Mouse (Mus musculus): ENCODE measurements around the gene Foxp1. TPM values are rescaled to one million over a fixed set of nuclear protein-coding genes. Genes with fewer than 3 reads are reported as not detected.

Gene Foxp1
- polyA plus RNA-seq, 1 experiment = 129 TPM

- H3K36me3 ChIP-seq (ENCODE audit: control insufficient read depth, insufficient read depth, low read length) = 0 out of 2 replicates have a peak, but pooled peaks cover 4% of the 10 kb centered on the region
- TF ChIP-seq CTCF (IDR thresholded peaks at IDR 0.05; ENCODE audit: borderline replicate concordance, control insufficient read depth, extremely low read depth, insufficient read depth, low read length, poor library complexity) (no peak), POLR2A (IDR thresholded peaks at IDR 0.05; ENCODE audit: control insufficient read depth, extremely low read depth, insufficient read depth, low read length, poor library complexity) (no peak)
- peaks cover 8% of the 10 kb centered on the region for H3K4me1 ChIP-seq (replicated peaks; ENCODE audit: control insufficient read depth, insufficient read depth, low read length)
- no peak overlapping the region for H3K27ac ChIP-seq (ENCODE audit: control insufficient read depth, insufficient read depth, low read length)
- 93% methylated on average over 10 of the region's 10 CpGs for WGBS
- no peaks in the 10 kb centered on the region for H3K27me3 ChIP-seq (ENCODE audit: control insufficient read depth, insufficient read depth, low read length)
- no peak for DNase-seq
- H3K4me3 ChIP-seq (ENCODE audit: control insufficient read depth, insufficient read depth, low read length) = no peak overlapping the region
Observed at GRCm38 (mm10) chr6:99130758-99131410, 391.6 kb downstream of the Foxp1 start.

GRCm38 (mm10) chr6:99126717-99127116 is 395.8 kb downstream of the Foxp1 start:
- H3K36me3 ChIP-seq (ENCODE audit: control insufficient read depth, insufficient read depth, low read length) = no peaks in the 10 kb centered on the region
- TF ChIP-seq CTCF (IDR thresholded peaks at IDR 0.05; ENCODE audit: borderline replicate concordance, control insufficient read depth, extremely low read depth, insufficient read depth, low read length, poor library complexity) = no peak
- no peak for TF ChIP-seq POLR2A (IDR thresholded peaks at IDR 0.05; ENCODE audit: control insufficient read depth, extremely low read depth, insufficient read depth, low read length, poor library complexity)
- peaks cover 8% of the 10 kb centered on the region for H3K4me1 ChIP-seq (replicated peaks; ENCODE audit: control insufficient read depth, insufficient read depth, low read length)
- no peaks in the 10 kb centered on the region for H3K27me3 ChIP-seq (ENCODE audit: control insufficient read depth, insufficient read depth, low read length)
- H3K4me3 ChIP-seq (ENCODE audit: control insufficient read depth, insufficient read depth, low read length) = no peak overlapping the region
- H3K27ac ChIP-seq (ENCODE audit: control insufficient read depth, insufficient read depth, low read length) = no peak overlapping the region
- DNase-seq = no peak
- WGBS = 68% methylated on average over 9 of the region's 9 CpGs

GRCm38 (mm10) chr6:99120776-99121766 is 401.4 kb downstream of the Foxp1 start:
- WGBS = 97% methylated on average over 8 of the region's 8 CpGs
- TF ChIP-seq POLR2A (IDR thresholded peaks at IDR 0.05; ENCODE audit: control insufficient read depth, extremely low read depth, insufficient read depth, low read length, poor library complexity) = no peak
- no peak for TF ChIP-seq CTCF (IDR thresholded peaks at IDR 0.05; ENCODE audit: borderline replicate concordance, control insufficient read depth, extremely low read depth, insufficient read depth, low read length, poor library complexity)
- no peaks in the 10 kb centered on the region for H3K27me3 ChIP-seq (ENCODE audit: control insufficient read depth, insufficient read depth, low read length)
- H3K27ac ChIP-seq (ENCODE audit: control insufficient read depth, insufficient read depth, low read length) = no peak overlapping the region
- H3K4me1 ChIP-seq (replicated peaks; ENCODE audit: control insufficient read depth, insufficient read depth, low read length) = no peaks in the 10 kb centered on the region
- no peak overlapping the region for H3K4me3 ChIP-seq (ENCODE audit: control insufficient read depth, insufficient read depth, low read length)
- no peaks in the 10 kb centered on the region for H3K36me3 ChIP-seq (ENCODE audit: control insufficient read depth, insufficient read depth, low read length)
- DNase-seq = no peak

GRCm38 (mm10) chr6:99118534-99118933 is 404.0 kb downstream of the Foxp1 start:
- Histone ChIP-seq H3K4me3 (ENCODE audit: control insufficient read depth, insufficient read depth, low read length) (no peak overlapping the region), H3K27me3 (ENCODE audit: control insufficient read depth, insufficient read depth, low read length) (no peaks in the 10 kb centered on the region), H3K27ac (ENCODE audit: control insufficient read depth, insufficient read depth, low read length) (no peak overlapping the region), H3K4me1 (replicated peaks; ENCODE audit: control insufficient read depth, insufficient read depth, low read length) (no peaks in the 10 kb centered on the region), H3K36me3 (ENCODE audit: control insufficient read depth, insufficient read depth, low read length) (no peaks in the 10 kb centered on the region)
- TF ChIP-seq POLR2A (IDR thresholded peaks at IDR 0.05; ENCODE audit: control insufficient read depth, extremely low read depth, insufficient read depth, low read length, poor library complexity) = no peak
- TF ChIP-seq CTCF (IDR thresholded peaks at IDR 0.05; ENCODE audit: borderline replicate concordance, control insufficient read depth, extremely low read depth, insufficient read depth, low read length, poor library complexity) = no peak
- no peak for DNase-seq
- WGBS = 93% methylated on average over 4 of the region's 4 CpGs

- Histone ChIP-seq H3K4me1 (replicated peaks; ENCODE audit: control insufficient read depth, insufficient read depth, low read length) (no peaks in the 10 kb centered on the region), H3K36me3 (ENCODE audit: control insufficient read depth, insufficient read depth, low read length) (no peaks in the 10 kb centered on the region), H3K27me3 (ENCODE audit: control insufficient read depth, insufficient read depth, low read length) (no peaks in the 10 kb centered on the region), H3K27ac (ENCODE audit: control insufficient read depth, insufficient read depth, low read length) (no peak overlapping the region), H3K4me3 (ENCODE audit: control insufficient read depth, insufficient read depth, low read length) (no peak overlapping the region)
- WGBS = 94% methylated on average over 1 of the region's 1 CpGs
- no peak for DNase-seq
- TF ChIP-seq POLR2A (IDR thresholded peaks at IDR 0.05; ENCODE audit: control insufficient read depth, extremely low read depth, insufficient read depth, low read length, poor library complexity) (no peak), CTCF (IDR thresholded peaks at IDR 0.05; ENCODE audit: borderline replicate concordance, control insufficient read depth, extremely low read depth, insufficient read depth, low read length, poor library complexity) (no peak)
Observed at GRCm38 (mm10) chr6:99117411-99117810, 405.1 kb downstream of the Foxp1 start.

- Histone ChIP-seq H3K4me3 (ENCODE audit: control insufficient read depth, insufficient read depth, low read length) (no peak overlapping the region), H3K27ac (ENCODE audit: control insufficient read depth, insufficient read depth, low read length) (no peak overlapping the region), H3K4me1 (replicated peaks; ENCODE audit: control insufficient read depth, insufficient read depth, low read length) (no peaks in the 10 kb centered on the region), H3K27me3 (ENCODE audit: control insufficient read depth, insufficient read depth, low read length) (no peaks in the 10 kb centered on the region), H3K36me3 (ENCODE audit: control insufficient read depth, insufficient read depth, low read length) (no peaks in the 10 kb centered on the region)
- TF ChIP-seq CTCF (IDR thresholded peaks at IDR 0.05; ENCODE audit: borderline replicate concordance, control insufficient read depth, extremely low read depth, insufficient read depth, low read length, poor library complexity) (no peak), POLR2A (IDR thresholded peaks at IDR 0.05; ENCODE audit: control insufficient read depth, extremely low read depth, insufficient read depth, low read length, poor library complexity) (no peak)
- WGBS = 98% methylated on average over 4 of the region's 4 CpGs
- DNase-seq = no peak
Observed at GRCm38 (mm10) chr6:99111856-99112255, 410.7 kb downstream of the Foxp1 start.
